Mouse (Mus musculus) G1E (cell line): ENCODE data around the gene Tec.

ENCODE experiments used
- CTCF ChIP-seq: IDR thresholded peaks from 2 replicates; pipeline ENCODE4 v1.5.1; 2012; ENCODE audit warnings: low read depth, low read length, inconsistent platforms, mixed read lengths
- GATA1 ChIP-seq: IDR thresholded peaks from 2 replicates; pipeline ENCODE4 v1.6.1; 2012; ENCODE audit warnings: borderline replicate concordance, low read length, inconsistent platforms, mixed read lengths
- POLR2AphosphoS5 ChIP-seq: IDR thresholded peaks from 2 replicates; pipeline ENCODE4 v1.6.1; 2012; ENCODE audit warnings: low read depth, low read length, inconsistent platforms; ENCODE audit not compliant: insufficient replicate concordance
- TAL1 ChIP-seq: conservative IDR thresholded peaks from 2 replicates; pipeline ENCODE4 v1.6.1; 2012; ENCODE audit warnings: low read depth, low read length, inconsistent platforms, mixed read lengths

GRCm38 (mm10) chr5:72781776-72782175 lies 86.5 kb downstream of the Tec start:
- TF ChIP-seq CTCF (no peak), GATA1 (no peak), TAL1 (no peak), POLR2AphosphoS5 (no peak)
